Mouse (Mus musculus) heart, postnatal 0 days (tissue): ENCODE measurements around the gene Kbtbd12. TPM values are rescaled to one million over a fixed set of nuclear protein-coding genes. Genes with fewer than 3 reads are reported as not detected.
A peak's percentile ranks its signal among the peaks of the same experiment; 100 is the strongest.

Source experiments
- ATAC-seq: fragments of 200-750 bp; cut with Nextera tagmentation; 2 replicates; pipeline ENCODE4 v1.8.0; 2017; ENCODE audit warnings: low read depth, moderate number of reproducible peaks, moderate library complexity; ENCODE audit not compliant: insufficient read depth
- DNase-seq: peaks from one replicate; pipeline ENCODE4 v3.0.0-alpha.2; 2016; ENCODE audit warnings: low spot score
- H3K27ac ChIP-seq: fragments of 300-500 bp; sonication (generic); 2 replicates; pipeline ENCODE4 v1.5.1; 2014; ENCODE audit warnings: low read depth, mild to moderate bottlenecking
- H3K27me3 ChIP-seq: fragments of 300-500 bp; sonication (generic); 2 replicates; pipeline ENCODE4 v1.6.1; 2014; ENCODE audit warnings: low read length, mixed read lengths; ENCODE audit not compliant: control insufficient read depth, insufficient read depth
- H3K36me3 ChIP-seq: fragments of 300-500 bp; sonication (generic); replicated peaks from 2 replicates; pipeline ENCODE4 v1.6.1; 2014; ENCODE audit warnings: low read length, mixed read lengths; ENCODE audit not compliant: control insufficient read depth, insufficient read depth
- H3K4me1 ChIP-seq: fragments of 300-500 bp; sonication (generic); 2 replicates; pipeline ENCODE4 v1.6.1; 2014; ENCODE audit warnings: antibody characterized with exemption; ENCODE audit not compliant: control insufficient read depth, insufficient read depth
- H3K4me2 ChIP-seq: fragments of 300-500 bp; sonication (generic); 2 replicates; pipeline ENCODE4 v1.6.1; 2014; ENCODE audit warnings: low read depth, mild to moderate bottlenecking, low read length, moderate library complexity
- H3K4me3 ChIP-seq: fragments of 300-500 bp; sonication (generic); 2 replicates; pipeline ENCODE4 v1.5.1; 2014; ENCODE audit warnings: low read depth, low read length
- H3K9ac ChIP-seq: fragments of 300-500 bp; sonication (generic); replicated peaks from 2 replicates; pipeline ENCODE4 v1.6.1; 2014; ENCODE audit warnings: low read depth, low read length, mixed read lengths
- H3K9me3 ChIP-seq: fragments of 300-500 bp; sonication (generic); replicated peaks from 2 replicates; pipeline ENCODE4 v1.6.1; 2016; ENCODE audit warnings: low read length; ENCODE audit not compliant: control insufficient read depth
- CTCF ChIP-seq: IDR thresholded peaks from 2 replicates; pipeline ENCODE4 v1.5.1; 2016; ENCODE audit warnings: antibody characterized with exemption, control low read depth, low read depth
- EP300 ChIP-seq: IDR thresholded peaks from 2 replicates; pipeline ENCODE4 v1.6.1; 2016; ENCODE audit warnings: antibody characterized with exemption, low read depth
- WGBS: fragments of 180-500 bp; shearing (Covaris S2); extraction: QIAGEN DNeasy Blood & Tissue Kit; methylation state at CpG from one replicate; pipeline ENCODE4 v1.1.7; 2014; 5-methylcytosine and 5-hydroxymethylcytosine counted together
- polyA plus RNA-seq: library from polyadenylated mRNA; unstranded; fragments of >200 nt; fragmentation: Nextera tagmentation; extraction: Ambion mirVana; gene quantifications from 2 replicates; pipeline ENCODE4 v1.2.1, GENCODE M21; 2015
- total RNA-seq: library from RNA; depleted of rRNA; stranded (reverse); fragments of >200 nt; gene quantifications from 2 replicates; pipeline ENCODE4 v1.2.3, GENCODE M21; 2014; ENCODE audit warnings: low replicate concordance

The Kbtbd12 gene
- total and polyA plus RNA-seq, 2 experiments from 2014 or later = 46.4 to 52.1 TPM

GRCm38 (mm10) chr6:88518404-88519263, 119.1 kb downstream of the Kbtbd12 start, which contains the start of gene Sec61a1:
Gene Sec61a1 (minus strand): TSS chr6:88518905.
- Histone ChIP-seq H3K27me3 (no peaks in the 10 kb centered on the region), H3K9ac (peak within 1 kb of the TSS; percentile 96), H3K4me1 (peaks cover 29% of the 10 kb centered on the region), H3K4me3 (peak within 1 kb of the TSS; percentile 97), H3K4me2 (peak within 1 kb of the TSS; percentile 86), H3K27ac (peak within 1 kb of the TSS; percentile 87), H3K36me3 (peaks cover 26% of the 10 kb centered on the region), H3K9me3 (no peaks in the 10 kb centered on the region)
- TF ChIP-seq EP300 (0 out of 2 replicates have a peak, but pooled peaks have one; percentile 63), CTCF (no peak)
- DNase-seq = peak; percentile 98
- WGBS = under 1% methylated on average over 79 of the region's 80 CpGs
- peak; percentile 96 for ATAC-seq

GRCm38 (mm10) chr6:88517701-88518403, 119.9 kb downstream of the Kbtbd12 start:
- peak overlapping the region; percentile 96 for H3K9ac ChIP-seq
- 4% methylated on average over 18 of the region's 18 CpGs for WGBS
- no peaks in the 10 kb centered on the region for H3K27me3 ChIP-seq
- no peak for TF ChIP-seq CTCF
- TF ChIP-seq EP300 = no peak
- peak overlapping the region; percentile 86 for H3K4me2 ChIP-seq
- DNase-seq (no peak), ATAC-seq (no peak)
- H3K4me3 ChIP-seq = peak overlapping the region; percentile 97
- H3K4me1 ChIP-seq = peaks cover 29% of the 10 kb centered on the region
- H3K27ac ChIP-seq = peak overlapping the region; percentile 87
- H3K9me3 ChIP-seq = no peaks in the 10 kb centered on the region
- peaks cover 32% of the 10 kb centered on the region for H3K36me3 ChIP-seq

- Histone ChIP-seq H3K36me3 (peaks cover 44% of the 10 kb centered on the region), H3K4me2 (peak overlapping the region; percentile 86), H3K9ac (0 out of 2 replicates have a peak overlapping the region, but pooled peaks have one; percentile 9), H3K27ac (no peak overlapping the region), H3K4me1 (peaks cover 29% of the 10 kb centered on the region), H3K4me3 (peak overlapping the region; percentile 97), H3K27me3 (no peaks in the 10 kb centered on the region), H3K9me3 (no peaks in the 10 kb centered on the region)
- TF ChIP-seq CTCF (no peak), EP300 (no peak)
- WGBS = 5% methylated on average over 5 of the region's 5 CpGs
- ATAC-seq (no peak), DNase-seq (no peak)
Observed at GRCm38 (mm10) chr6:88516667-88517066, 121.1 kb downstream of the Kbtbd12 start.

- Histone ChIP-seq H3K4me1 (peaks cover 29% of the 10 kb centered on the region), H3K4me3 (no peak overlapping the region), H3K9me3 (no peaks in the 10 kb centered on the region), H3K36me3 (peaks cover 51% of the 10 kb centered on the region), H3K27me3 (no peaks in the 10 kb centered on the region), H3K9ac (no peak overlapping the region), H3K4me2 (no peak overlapping the region), H3K27ac (no peak overlapping the region)
- DNase-seq (no peak), ATAC-seq (no peak)
- WGBS = 53% methylated on average over 8 of the region's 8 CpGs
- TF ChIP-seq CTCF (no peak), EP300 (no peak)
Observed at GRCm38 (mm10) chr6:88515971-88516370, 121.8 kb downstream of the Kbtbd12 start.

GRCm38 (mm10) chr6:88514546-88514945, 123.2 kb downstream of the Kbtbd12 start:
- ATAC-seq (no peak), DNase-seq (no peak)
- no peaks in the 10 kb centered on the region for H3K27me3 ChIP-seq
- 32% methylated on average over 4 of the region's 4 CpGs for WGBS
- H3K9ac ChIP-seq = no peak overlapping the region
- peaks cover 27% of the 10 kb centered on the region for H3K4me1 ChIP-seq
- no peaks in the 10 kb centered on the region for H3K9me3 ChIP-seq
- H3K27ac ChIP-seq = 0 out of 2 replicates have a peak overlapping the region, but pooled peaks have one; percentile 20
- no peak for TF ChIP-seq EP300
- no peak for TF ChIP-seq CTCF
- H3K4me2 ChIP-seq = no peak overlapping the region
- H3K4me3 ChIP-seq = no peak overlapping the region
- peaks cover 65% of the 10 kb centered on the region for H3K36me3 ChIP-seq
